Mouse (Mus musculus) embryonic facial prominence, embryonic 10.5 days (tissue): ENCODE results near the gene Tmem270. TPM values are rescaled to one million over a fixed set of nuclear protein-coding genes. Genes with fewer than 3 reads are reported as not detected.

Experiments used
- DNase-seq: peaks from one replicate; pipeline ENCODE4 v3.0.0-alpha.2; 2017; ENCODE audit warnings: low spot score
- H3K27ac ChIP-seq: fragments of 300-500 bp; sonication (generic); replicated peaks from 2 replicates; pipeline ENCODE4 v1.5.1; 2016; ENCODE audit warnings: mild to moderate bottlenecking
- H3K27me3 ChIP-seq: fragments of 300-500 bp; sonication (generic); replicated peaks from 2 replicates; pipeline ENCODE4 v1.6.1; 2016; ENCODE audit warnings: low read depth, mild to moderate bottlenecking; ENCODE audit not compliant: poor library complexity, severe bottlenecking
- H3K36me3 ChIP-seq: fragments of 300-500 bp; sonication (generic); replicated peaks from 2 replicates; pipeline ENCODE4 v1.6.1; 2016; ENCODE audit warnings: mild to moderate bottlenecking, moderate library complexity
- H3K4me1 ChIP-seq: fragments of 300-500 bp; sonication (generic); 2 replicates; pipeline ENCODE4 v1.6.1; 2016
- H3K4me3 ChIP-seq: fragments of 300-500 bp; sonication (generic); 2 replicates; pipeline ENCODE4 v1.5.1; 2016; ENCODE audit warnings: mild to moderate bottlenecking, moderate library complexity
- H3K9me3 ChIP-seq: fragments of 300-500 bp; sonication (generic); 2 replicates; pipeline ENCODE4 v1.6.1; 2016; ENCODE audit warnings: mild to moderate bottlenecking
- WGBS: fragments of 180-500 bp; shearing (Covaris S2); methylation state at CpG from one replicate; pipeline ENCODE4 v1.1.7; 2016; 5-methylcytosine and 5-hydroxymethylcytosine counted together
- polyA plus RNA-seq: library from polyadenylated mRNA; unstranded; fragments of >200 nt; fragmentation: Nextera tagmentation; extraction: Ambion mirVana; gene quantifications from 2 replicates; pipeline ENCODE4 v1.2.1, GENCODE M21; 2016

Tmem270 gene
- not detected in 2 replicates for polyA plus RNA-seq

GRCm38 (mm10) chr5:134906633-134907032 is at the start of gene Tmem270:
Gene Tmem270 (minus strand): TSS chr5:134906733.
- Histone ChIP-seq H3K9me3 (no peaks in the 10 kb centered on the region), H3K27me3 (0 out of 2 replicates have a peak, but pooled peaks cover 4% of the 10 kb centered on the region), H3K27ac (peak within 1 kb of the TSS; percentile 66), H3K4me3 (no peak within 1 kb of the TSS), H3K4me1 (peaks cover 6% of the 10 kb centered on the region; the same call in 1 of the 2 replicates), H3K36me3 (no peaks in the 10 kb centered on the region)
- 79% methylated on average over 6 of the region's 6 CpGs for WGBS
- DNase-seq = no peak

GRCm38 (mm10) chr5:134955491-134955890 is 49.0 kb upstream of the Tmem270 start:
- 72% methylated on average over 5 of the region's 5 CpGs for WGBS
- no peak overlapping the region for H3K4me3 ChIP-seq
- H3K27ac ChIP-seq = no peak overlapping the region
- H3K27me3 ChIP-seq = peaks cover 9% of the 10 kb centered on the region
- H3K4me1 ChIP-seq = peaks cover 25% of the 10 kb centered on the region
- H3K9me3 ChIP-seq = no peaks in the 10 kb centered on the region
- no peaks in the 10 kb centered on the region for H3K36me3 ChIP-seq
- no peak for DNase-seq

GRCm38 (mm10) chr5:134951053-134951884 is 44.7 kb upstream of the Tmem270 start:
- WGBS = 37% methylated on average over 19 of the region's 19 CpGs
- Histone ChIP-seq H3K27ac (peak overlapping the region; percentile 66), H3K36me3 (no peaks in the 10 kb centered on the region), H3K9me3 (no peaks in the 10 kb centered on the region), H3K4me1 (peaks cover 36% of the 10 kb centered on the region), H3K27me3 (peaks cover 33% of the 10 kb centered on the region), H3K4me3 (peak overlapping the region; percentile 25; the same call in 1 of the 2 replicates)
- DNase-seq = no peak

GRCm38 (mm10) chr5:134948085-134948439 is 41.5 kb upstream of the Tmem270 start:
- Histone ChIP-seq H3K9me3 (no peaks in the 10 kb centered on the region), H3K4me1 (peaks cover 44% of the 10 kb centered on the region), H3K4me3 (no peak overlapping the region), H3K36me3 (no peaks in the 10 kb centered on the region), H3K27ac (peak overlapping the region; percentile 73), H3K27me3 (peaks cover 54% of the 10 kb centered on the region)
- 66% methylated on average over 4 of the region's 4 CpGs for WGBS
- DNase-seq = no peak

- peaks cover 51% of the 10 kb centered on the region for H3K27me3 ChIP-seq
- H3K4me3 ChIP-seq = no peak overlapping the region; the same call in 1 of the 2 replicates
- H3K36me3 ChIP-seq = no peaks in the 10 kb centered on the region
- H3K27ac ChIP-seq = peak overlapping the region; percentile 73
- 60% methylated on average over 5 of the region's 5 CpGs for WGBS
- DNase-seq = no peak
- H3K4me1 ChIP-seq = peaks cover 44% of the 10 kb centered on the region
- H3K9me3 ChIP-seq = no peaks in the 10 kb centered on the region
These were observed 41.0 kb upstream of the Tmem270 start for GRCm38 (mm10) chr5:134947420-134948084.

- Histone ChIP-seq H3K4me3 (peak within 1 kb of the TSS; percentile 51), H3K9me3 (no peaks in the 10 kb centered on the region), H3K4me1 (peaks cover 44% of the 10 kb centered on the region), H3K27me3 (peaks cover 48% of the 10 kb centered on the region), H3K27ac (peak within 1 kb of the TSS; percentile 73), H3K36me3 (no peaks in the 10 kb centered on the region)
- peak; percentile 72 for DNase-seq
- 5% methylated on average over 11 of the region's 11 CpGs for WGBS
These were observed 40.3 kb upstream of the Tmem270 start, which contains the start of gene Cldn4 for GRCm38 (mm10) chr5:134946857-134947255. Gene Cldn4 (minus strand): TSS chr5:134946934.

- WGBS = 14% methylated on average over 43 of the region's 43 CpGs
- no peaks in the 10 kb centered on the region for H3K9me3 ChIP-seq
- no peaks in the 10 kb centered on the region for H3K36me3 ChIP-seq
- peak; percentile 45 for DNase-seq
- peaks cover 44% of the 10 kb centered on the region for H3K4me1 ChIP-seq
- peak overlapping the region; percentile 51 for H3K4me3 ChIP-seq
- H3K27ac ChIP-seq = peak overlapping the region; percentile 73
- peaks cover 47% of the 10 kb centered on the region for H3K27me3 ChIP-seq
These were observed 39.7 kb upstream of the Tmem270 start for GRCm38 (mm10) chr5:134946063-134946856.

GRCm38 (mm10) chr5:134945266-134945959 is 38.9 kb upstream of the Tmem270 start:
- H3K27me3 ChIP-seq = peaks cover 47% of the 10 kb centered on the region
- no peaks in the 10 kb centered on the region for H3K36me3 ChIP-seq
- H3K27ac ChIP-seq = peak overlapping the region; percentile 73
- peaks cover 36% of the 10 kb centered on the region for H3K4me1 ChIP-seq
- 36% methylated on average over 19 of the region's 19 CpGs for WGBS
- no peak for DNase-seq
- H3K9me3 ChIP-seq = no peaks in the 10 kb centered on the region
- peak overlapping the region; percentile 51 for H3K4me3 ChIP-seq

- Histone ChIP-seq H3K27ac (no peak overlapping the region), H3K4me1 (peaks cover 36% of the 10 kb centered on the region), H3K36me3 (no peaks in the 10 kb centered on the region), H3K4me3 (no peak overlapping the region), H3K27me3 (peaks cover 47% of the 10 kb centered on the region), H3K9me3 (no peaks in the 10 kb centered on the region)
- WGBS = 81% methylated on average over 5 of the region's 5 CpGs
- DNase-seq = no peak
These were observed 37.6 kb upstream of the Tmem270 start for GRCm38 (mm10) chr5:134944179-134944578.

GRCm38 (mm10) chr5:134942740-134943139 is 36.2 kb upstream of the Tmem270 start:
- no peaks in the 10 kb centered on the region for H3K36me3 ChIP-seq
- H3K27ac ChIP-seq = no peak overlapping the region
- no peak overlapping the region for H3K4me3 ChIP-seq
- peaks cover 38% of the 10 kb centered on the region for H3K27me3 ChIP-seq
- no peak for DNase-seq
- WGBS = 78% methylated on average over 2 of the region's 2 CpGs
- H3K4me1 ChIP-seq = peaks cover 31% of the 10 kb centered on the region
- H3K9me3 ChIP-seq = no peaks in the 10 kb centered on the region

GRCm38 (mm10) chr5:134941472-134942209 is 35.1 kb upstream of the Tmem270 start:
- 79% methylated on average over 14 of the region's 14 CpGs for WGBS
- Histone ChIP-seq H3K27ac (no peak overlapping the region), H3K9me3 (no peaks in the 10 kb centered on the region), H3K27me3 (peaks cover 27% of the 10 kb centered on the region), H3K4me1 (peaks cover 20% of the 10 kb centered on the region), H3K36me3 (no peaks in the 10 kb centered on the region), H3K4me3 (no peak overlapping the region)
- DNase-seq = no peak
